Mouse (Mus musculus): ENCODE results near the gene Tmem72.

DNA sequence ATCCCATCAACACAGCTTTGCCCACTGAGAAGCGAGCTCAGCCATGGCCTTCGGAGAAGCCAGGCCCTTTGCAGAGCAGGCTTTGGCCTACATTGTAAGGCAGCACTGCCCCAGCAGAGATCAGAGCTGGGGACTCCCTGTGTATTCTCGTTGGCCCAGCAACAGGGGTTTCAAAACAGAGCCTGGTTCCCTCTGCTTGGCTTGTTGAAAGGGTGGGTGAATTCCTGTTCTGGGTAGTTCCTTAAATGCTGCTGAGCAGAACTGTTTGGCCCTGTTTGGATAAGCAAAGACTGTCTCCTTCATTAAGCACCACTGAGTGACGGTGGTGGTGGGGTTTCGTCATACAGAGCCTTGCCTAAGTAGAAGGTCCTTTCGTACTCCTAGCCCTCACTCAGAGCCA is 52.7 kb downstream of the Tmem72 start:
- TF ChIP-seq CTCF (IDR thresholded peaks at IDR 0.05; ENCODE audit: low read depth, low read length) (no peak), GATA2 (IDR thresholded peaks at IDR 0.05; ENCODE audit: borderline replicate concordance, low read depth, low read length) (no peak), GATA1 (IDR thresholded peaks at IDR 0.05; ENCODE audit: borderline replicate concordance, low read length) (no peak), TAL1 (conservative IDR thresholded peaks at IDR 0.05; ENCODE audit: low read depth, low read length) (no peak)

All from G1E (cell line).